Mouse (Mus musculus) thymus, adult 2 months (tissue): ENCODE data around the gene Ndufs8.

Source experiments
- CTCF ChIP-seq: fragments of 200-500 bp; IDR thresholded peaks from 2 replicates; pipeline ENCODE4 v1.5.1; 2012; ENCODE audit warnings: mild to moderate bottlenecking, control low read depth, low read length, moderate library complexity, borderline replicate concordance; ENCODE audit not compliant: control insufficient read depth, poor library complexity, insufficient read depth; ENCODE audit errors: extremely low read depth
- POLR2A ChIP-seq: fragments of 200-500 bp; IDR thresholded peaks from 2 replicates; pipeline ENCODE4 v1.6.1; 2012; ENCODE audit warnings: mild to moderate bottlenecking, low read length, control low read depth, moderate library complexity; ENCODE audit not compliant: control insufficient read depth, poor library complexity, insufficient read depth; ENCODE audit errors: extremely low read depth

GRCm38 (mm10) chr19:3903648-3904362, 8.8 kb downstream of the Ndufs8 start:
- no peak for TF ChIP-seq CTCF
- no peak for TF ChIP-seq POLR2A
